ENCODE assay signal across 8 mouse cellular contexts in genomic region chr3:88237556-88238194, GRCm38 (mm10). TPM values are rescaled to one million over a fixed set of nuclear protein-coding genes. Genes with fewer than 3 reads are reported as not detected.
DNase-seq lines count a peak whose midpoint lies in the region; ATAC-seq and TF ChIP-seq lines count a peak whose summit lies in the region.
"Had no signal": no experiment of that assay in that cellular context is flagged by ENCODE, and none has a peak within 500 bp of the region (broad histone marks: within the 10 kb centered on the region; RNA-seq: fewer than 3 reads in every experiment).

No protein-coding gene starts in this region.

- peak; percentile 68 to 73 for DNase-seq in B cell, adult 2 months
- peak; percentile 68 to 72 for DNase-seq in cerebellum, postnatal 36 days
- peak; percentile 65 for DNase-seq in testis, postnatal 10 days (ENCODE audit: low spot score)

- H3K27ac ChIP-seq in ES-Bruce4 (ENCODE audit: insufficient read depth, low read length): no peak overlapping the region
- H3K27ac ChIP-seq in intestine, embryonic 16.5 days (ENCODE audit: low read length): no peak overlapping the region

- 9% methylated on average over 10 of the region's 10 CpGs for WGBS in intestine, embryonic 16.5 days

- H3K9ac ChIP-seq in ES-Bruce4 (ENCODE audit: low read depth, poor library complexity, severe bottlenecking): no peak overlapping the region
- no peak overlapping the region for H3K9ac ChIP-seq in intestine, embryonic 16.5 days (ENCODE audit: low read depth, low read length)

- H3K4me3 ChIP-seq in ES-Bruce4 (ENCODE audit: low read depth, low read length): no peak overlapping the region
- no peak overlapping the region for H3K4me3 ChIP-seq in intestine, embryonic 16.5 days (ENCODE audit: low read length)

- 0 out of 2 replicates have a peak overlapping the region, but pooled peaks have one; percentile 3 for H3K4me2 ChIP-seq in intestine, embryonic 16.5 days (ENCODE audit: low read depth, low read length)

- H3K9me3 ChIP-seq in ES-Bruce4 (replicated peaks; ENCODE audit: control insufficient read depth, insufficient read depth, low read length, poor library complexity, severe bottlenecking): no peaks in the 10 kb centered on the region
- no peaks in the 10 kb centered on the region for H3K9me3 ChIP-seq in intestine, embryonic 16.5 days (ENCODE audit: control insufficient read depth, low read length)

- no peak for TF ChIP-seq POLR2A in ES-Bruce4 (IDR thresholded peaks at IDR 0.05; ENCODE audit: insufficient read depth, low read length)

- peak; percentile 31 for TF ChIP-seq CTCF in ES-Bruce4 (IDR thresholded peaks at IDR 0.05; ENCODE audit: low read depth, low read length)

- TF ChIP-seq EP300 in ES-Bruce4 (IDR thresholded peaks at IDR 0.05; ENCODE audit: insufficient read depth, low read depth, low read length): no peak

- H3K36me3 ChIP-seq in ES-Bruce4 (ENCODE audit: control insufficient read depth, insufficient read depth, low read length, poor library complexity, severe bottlenecking): no peaks in the 10 kb centered on the region
- H3K36me3 ChIP-seq in intestine, embryonic 16.5 days (ENCODE audit: control insufficient read depth, insufficient read depth, low read length): no peaks in the 10 kb centered on the region

- H3K27me3 ChIP-seq in ES-Bruce4 (ENCODE audit: control insufficient read depth, insufficient read depth, low read length, poor library complexity, severe bottlenecking): no peaks in the 10 kb centered on the region; the same call in 1 of the 2 replicates
- H3K27me3 ChIP-seq in intestine, embryonic 16.5 days (replicated peaks; ENCODE audit: control insufficient read depth, insufficient read depth, low read length): peaks cover 51% of the 10 kb centered on the region

- H3K4me1 ChIP-seq in ES-Bruce4 (ENCODE audit: control insufficient read depth, insufficient read depth, low read length): peaks cover 2% of the 10 kb centered on the region
- 0 out of 2 replicates have a peak, but pooled peaks cover 3% of the 10 kb centered on the region for H3K4me1 ChIP-seq in intestine, embryonic 16.5 days (ENCODE audit: control insufficient read depth, insufficient read depth, low read length)

- ATAC-seq in intestine, embryonic 16.5 days: peak; percentile 48; the same call in 1 of the 2 replicates
- ATAC-seq in megakaryocyte progenitor cell, adult 5-6 weeks (replicated peaks; ENCODE audit: poor library complexity): peak; percentile 81
- ATAC-seq in inflammation-experienced regulatory T-cells, adult 6 months: no peak

RNA-seq across cellular contexts. Expression of gene Rhbg, which starts 16.8 kb away (rescaled TPM):
- polyA plus RNA-seq in ES-Bruce4 (2011; ENCODE audit: insufficient read depth, insufficient read length, low read depth, missing spikeins): 0.82 TPM in 1 of 2 replicates, not detected in the other
- polyA plus RNA-seq in intestine, embryonic 16.5 days (2015; fragmentation: Nextera tagmentation; extraction: Ambion mirVana): 0.69 and 1.3 TPM in 2 replicates
- not detected in 2 replicates for total RNA-seq in megakaryocyte progenitor cell, adult 5-6 weeks (2015)
- 0.14 TPM in 1 of 2 replicates, not detected in the other for total RNA-seq in megakaryocyte progenitor cell, adult 5-6 weeks (2017)
- not detected for polyA plus RNA-seq in inflammation-experienced regulatory T-cells, adult 6 months (2017; shearing (Covaris generic))

RNA-seq across cellular contexts. Expression of gene Gm38392, which starts 49.3 kb away (rescaled TPM):
- 0.72 and 3.6 TPM in 2 replicates for polyA plus RNA-seq in ES-Bruce4 (2011; ENCODE audit: insufficient read depth, insufficient read length, low read depth, missing spikeins)
- polyA plus RNA-seq in intestine, embryonic 16.5 days (2015; fragmentation: Nextera tagmentation; extraction: Ambion mirVana): 0.81 TPM in 1 of 2 replicates, not detected in the other
- total RNA-seq in megakaryocyte progenitor cell, adult 5-6 weeks (2015): 0.10 TPM in 1 of 2 replicates, not detected in the other
- not detected in 2 replicates for total RNA-seq in megakaryocyte progenitor cell, adult 5-6 weeks (2017)
- polyA plus RNA-seq in inflammation-experienced regulatory T-cells, adult 6 months (2017; shearing (Covaris generic)): not detected
- polyA plus RNA-seq: embryonic facial prominence, embryonic 14.5 days had no signal

RNA-seq across cellular contexts. Expression of gene Tsacc, which starts 59.1 kb away (rescaled TPM):
- polyA plus RNA-seq in ES-Bruce4 (2011; ENCODE audit: insufficient read depth, insufficient read length, low read depth, missing spikeins): 15.5 and 19.8 TPM in 2 replicates
- 9.7 and 10.8 TPM in 2 replicates for polyA plus RNA-seq in intestine, embryonic 16.5 days (2015; fragmentation: Nextera tagmentation; extraction: Ambion mirVana)
- total RNA-seq in megakaryocyte progenitor cell, adult 5-6 weeks (2015): 10.3 and 12.2 TPM in 2 replicates
- total RNA-seq in megakaryocyte progenitor cell, adult 5-6 weeks (2017): 4.1 and 5.3 TPM in 2 replicates
- 1 to 10 TPM; 2.3 to 6.2 (median 3.6) TPM for polyA plus RNA-seq in inflammation-experienced regulatory T-cells, adult 6 months (2017; shearing (Covaris generic))

RNA-seq across cellular contexts. Expression of gene Cct3, which starts 59.2 kb away (rescaled TPM):
- 584 and 609 TPM in 2 replicates for polyA plus RNA-seq in ES-Bruce4 (2011; ENCODE audit: insufficient read depth, insufficient read length, low read depth, missing spikeins)
- 470 and 510 TPM in 2 replicates for polyA plus RNA-seq in intestine, embryonic 16.5 days (2015; fragmentation: Nextera tagmentation; extraction: Ambion mirVana)
- total RNA-seq in megakaryocyte progenitor cell, adult 5-6 weeks (2015): 620 and 719 TPM in 2 replicates
- 355 and 383 TPM in 2 replicates for total RNA-seq in megakaryocyte progenitor cell, adult 5-6 weeks (2017)
- 100 to 1,000 TPM; 157 to 218 (median 188) TPM for polyA plus RNA-seq in inflammation-experienced regulatory T-cells, adult 6 months (2017; shearing (Covaris generic))
